Mouse (Mus musculus) testis, adult 2 months (tissue): ENCODE results near the gene Nav2.

Source experiments
- CTCF ChIP-seq: fragments of 200-500 bp; IDR thresholded peaks from 2 replicates; pipeline ENCODE4 v1.5.1; 2012; ENCODE audit warnings: low read depth, mild to moderate bottlenecking, inconsistent platforms, low read length, moderate library complexity; ENCODE audit not compliant: control insufficient read depth, insufficient read depth, insufficient replicate concordance
- POLR2A ChIP-seq: fragments of 200-500 bp; IDR thresholded peaks from 2 replicates; pipeline ENCODE4 v1.6.1; 2012; ENCODE audit warnings: low read depth, mild to moderate bottlenecking, inconsistent platforms, low read length, moderate library complexity; ENCODE audit not compliant: control insufficient read depth

DNA sequence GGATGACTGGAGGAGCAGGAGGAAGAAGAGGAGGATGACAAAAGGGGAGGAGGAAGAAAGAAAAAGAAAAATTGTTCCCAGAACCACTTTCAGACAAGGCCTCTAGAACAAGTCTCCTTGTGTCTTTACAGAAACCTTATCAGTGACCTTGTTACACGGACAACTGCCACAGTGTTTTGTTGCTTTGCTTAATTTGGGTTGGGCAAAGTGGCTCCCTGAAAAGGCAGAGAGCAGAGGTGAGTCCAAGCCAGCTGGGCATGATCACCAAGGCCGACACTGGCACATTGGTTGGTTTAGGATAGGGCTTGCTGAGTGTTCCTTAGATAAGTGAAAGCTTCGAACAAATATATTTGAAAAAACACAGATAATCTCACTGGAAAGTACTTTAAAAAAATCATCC, 327.3 kb downstream of the Nav2 start:
- no peak for TF ChIP-seq CTCF
- no peak for TF ChIP-seq POLR2A
